Mouse (Mus musculus) embryo, embryonic 11 days (tissue): Measurements from ENCODE around the gene Dgki.

ENCODE experiments used
- DNase-seq: peaks from one replicate; pipeline ENCODE4 v3.0.0-alpha.2; 2015

The Dgki gene

GRCm38 (mm10) chr6:37231148-37231547, 68.8 kb downstream of the Dgki start:
- no peak for DNase-seq

- DNase-seq, result no peak
Observed at GRCm38 (mm10) chr6:37222947-37223510, 77.0 kb downstream of the Dgki start.

GRCm38 (mm10) chr6:37222016-37222415, 78.0 kb downstream of the Dgki start:
- DNase-seq, result no peak

DNA sequence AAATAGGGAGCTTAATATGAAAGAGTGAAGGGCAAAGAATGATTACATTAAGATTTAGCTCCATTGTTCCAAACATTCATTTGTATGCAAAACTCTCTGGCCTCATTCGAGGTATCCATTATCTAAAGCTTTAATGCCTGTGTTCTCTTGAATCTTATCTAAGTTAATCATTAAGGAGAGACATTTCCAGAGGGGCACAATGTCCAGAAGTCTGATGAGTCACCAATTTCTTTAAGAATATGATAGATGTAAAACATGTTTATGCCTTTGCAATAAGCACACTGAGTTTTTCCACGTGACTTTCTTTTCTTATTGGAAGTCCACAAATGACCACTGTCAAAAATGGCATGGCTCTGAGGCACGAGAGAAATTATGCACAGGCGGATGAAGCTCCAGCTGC, 80.9 kb downstream of the Dgki start:
- no peak for DNase-seq

DNA sequence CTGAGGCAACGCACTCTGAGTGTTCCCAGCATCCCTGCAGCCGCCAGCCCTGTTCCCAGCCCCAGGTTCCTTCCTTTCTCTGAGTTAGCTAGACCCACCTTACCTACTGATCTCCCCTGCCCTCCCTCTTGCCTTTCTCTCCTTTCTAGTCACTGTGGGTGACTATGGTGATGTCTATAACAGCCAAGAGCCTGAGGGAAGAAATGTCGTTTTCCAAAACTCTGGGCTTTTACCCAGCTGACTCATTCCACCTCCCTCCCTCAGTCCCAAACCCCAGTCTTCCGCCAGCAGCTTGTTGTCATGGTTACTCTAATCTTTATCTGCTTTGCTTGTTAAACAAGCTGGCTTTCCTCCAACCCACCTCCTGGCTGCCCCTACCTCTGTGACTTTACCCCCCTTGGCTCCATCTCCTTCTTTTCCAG, 83.6 kb downstream of the Dgki start:
- no peak for DNase-seq

- DNase-seq, result no peak
Observed at GRCm38 (mm10) chr6:37215655-37216054, 84.3 kb downstream of the Dgki start.

- no peak for DNase-seq
Observed at GRCm38 (mm10) chr6:37212930-37213329, 87.1 kb downstream of the Dgki start.

DNA sequence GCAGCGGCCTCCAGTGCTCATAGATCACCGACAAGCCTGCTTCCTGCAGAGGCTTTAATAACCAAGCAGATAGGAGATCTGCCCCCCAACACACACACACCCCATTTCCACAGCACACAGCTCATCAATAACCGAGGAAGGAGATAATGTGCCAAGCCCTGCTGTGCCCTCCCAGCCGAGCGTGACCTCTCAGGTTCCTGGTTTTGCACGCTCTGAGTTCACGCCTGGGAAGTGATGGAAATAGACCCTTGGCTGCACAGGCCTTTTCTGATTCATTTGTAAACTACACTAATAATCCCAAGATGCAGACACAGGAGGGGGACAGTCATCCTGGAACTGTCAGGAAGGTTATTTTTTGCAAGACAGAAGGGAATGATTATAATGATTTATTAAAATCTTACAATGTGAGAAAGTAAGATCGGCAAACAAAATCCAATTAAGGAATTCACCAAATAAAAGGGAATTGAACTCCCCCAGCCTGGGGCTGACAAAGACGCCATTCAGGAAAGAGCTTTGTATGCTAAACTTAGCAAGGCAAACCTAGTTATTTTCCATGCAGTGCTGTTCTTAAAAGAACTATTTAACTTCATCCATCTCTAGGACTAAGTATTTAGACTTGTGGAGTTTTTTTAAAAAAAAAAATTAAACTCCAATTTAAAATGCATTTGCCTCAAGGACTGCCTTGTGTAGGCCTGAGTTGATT, 88.3 kb downstream of the Dgki start:
- peak; percentile 31 for DNase-seq

DNA sequence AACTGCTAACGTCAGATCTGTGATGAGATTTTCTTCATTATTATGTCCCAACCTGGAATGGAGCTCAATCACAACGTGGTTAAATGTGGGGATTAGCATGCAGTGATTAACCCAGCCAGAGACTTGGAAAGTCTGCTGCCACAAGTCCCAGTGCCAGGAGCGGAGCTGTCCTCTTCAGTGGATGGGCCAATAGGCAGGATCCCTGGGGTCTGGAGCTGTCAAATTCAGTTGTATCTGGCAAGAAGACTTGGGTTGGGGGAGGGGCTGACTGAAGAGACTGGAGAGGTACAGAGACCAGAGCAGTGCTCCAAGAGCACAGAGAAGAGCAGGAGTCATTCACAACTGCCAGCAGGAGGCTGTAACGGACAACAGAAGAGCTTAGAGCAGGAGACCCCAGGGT, 97.1 kb downstream of the Dgki start:
- no peak for DNase-seq

- no peak for DNase-seq
Observed at GRCm38 (mm10) chr6:37200840-37201239, 99.1 kb downstream of the Dgki start.

- no peak for DNase-seq
Observed at GRCm38 (mm10) chr6:37199502-37199901, 100.5 kb downstream of the Dgki start.

DNA sequence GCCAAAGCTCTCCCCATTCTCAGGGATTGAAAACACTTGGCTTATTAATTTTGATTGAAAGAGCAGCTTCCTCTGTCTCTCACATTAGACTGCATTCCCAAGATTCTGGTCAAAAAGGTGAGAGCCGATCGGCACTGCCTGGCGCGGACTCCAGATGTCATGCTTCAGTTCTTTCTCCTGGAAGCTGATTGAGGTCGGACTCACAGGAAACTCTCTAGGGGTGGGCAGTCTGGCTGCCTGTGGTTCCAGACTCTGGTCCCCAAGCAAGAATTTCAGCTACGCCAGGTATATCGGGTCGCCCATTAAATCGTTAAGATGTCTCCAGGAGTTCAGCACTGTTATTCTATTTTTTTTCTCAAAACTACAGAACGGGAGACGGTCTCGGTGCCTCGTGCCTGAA, 102.2 kb downstream of the Dgki start:
- DNase-seq, result peak; percentile 27

DNA sequence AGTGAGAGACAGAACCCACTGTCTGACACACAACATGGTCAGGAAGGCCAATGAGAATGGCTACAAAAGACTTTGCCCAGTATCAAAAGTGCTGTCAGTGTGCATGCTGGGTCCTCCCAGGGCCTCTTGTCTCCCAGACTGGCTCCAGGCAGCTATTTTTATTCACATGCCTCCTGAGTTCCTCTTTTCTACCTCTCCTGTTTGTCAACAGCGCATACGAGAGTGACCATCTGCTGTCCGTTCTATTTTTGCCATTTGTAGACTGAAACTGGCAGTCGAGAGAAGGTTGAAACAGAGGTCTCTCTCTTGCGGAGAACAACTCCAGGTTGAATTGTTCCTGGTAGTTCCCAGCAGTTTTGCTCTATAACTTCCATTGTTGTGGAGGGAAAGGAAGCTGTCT, 103.1 kb downstream of the Dgki start:
- no peak for DNase-seq

GRCm38 (mm10) chr6:37195766-37196165, 104.2 kb downstream of the Dgki start:
- DNase-seq, result no peak

GRCm38 (mm10) chr6:37181961-37182360, 118.0 kb downstream of the Dgki start:
- no peak for DNase-seq

DNA sequence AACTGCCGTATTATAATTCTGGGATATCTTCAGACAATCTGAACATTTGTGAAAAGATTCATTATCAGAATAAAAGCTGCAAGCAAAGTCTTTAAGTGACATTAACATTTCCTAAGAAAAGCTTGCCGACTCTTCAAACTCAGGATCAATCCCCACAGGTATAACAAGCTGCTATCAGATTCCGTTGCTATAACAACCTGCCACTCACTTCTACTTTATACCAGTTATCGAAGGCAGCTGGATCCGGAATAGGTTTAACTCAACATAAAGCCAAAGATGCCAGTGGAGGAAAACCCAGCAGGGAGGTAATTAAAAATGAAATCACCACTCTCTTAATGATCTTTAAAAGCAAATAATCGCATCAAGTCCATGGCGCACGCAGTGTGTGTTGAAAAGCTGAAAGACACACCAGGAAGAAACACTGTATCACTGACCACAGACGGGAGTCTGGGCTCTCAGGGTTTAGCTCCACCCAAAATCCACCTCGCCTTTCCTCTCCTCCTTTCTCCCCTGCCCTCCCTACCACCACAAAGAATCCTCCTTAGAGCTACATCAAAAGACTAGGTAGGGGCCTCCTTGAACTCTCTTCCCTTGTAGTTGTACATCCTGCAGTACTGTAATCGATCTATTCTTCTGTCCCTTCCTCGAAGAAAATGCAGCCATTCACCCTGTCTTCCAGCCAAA, 128.7 kb downstream of the Dgki start:
- no peak for DNase-seq

DNA sequence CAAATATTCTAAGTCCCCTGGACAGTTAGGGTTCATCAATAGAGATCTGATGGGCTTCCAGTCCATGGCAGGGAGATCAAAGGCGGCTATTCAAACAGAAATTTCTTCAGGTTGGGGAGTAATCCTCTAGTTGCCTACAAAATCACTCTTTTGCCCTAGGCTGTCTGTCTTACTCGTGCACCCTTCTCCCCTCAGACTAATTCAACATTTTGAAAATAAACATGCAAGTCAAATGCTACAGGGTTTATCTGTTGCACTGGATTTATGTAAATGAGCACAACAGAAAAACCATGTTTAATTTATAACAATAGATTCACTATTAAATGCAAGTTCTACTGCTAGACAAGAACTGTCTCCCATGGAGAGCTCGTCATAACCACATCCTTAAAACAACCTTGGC, 141.1 kb downstream of the Dgki start:
- DNase-seq, result no peak

GRCm38 (mm10) chr6:37154051-37154450, 145.9 kb downstream of the Dgki start:
- no peak for DNase-seq

GRCm38 (mm10) chr6:37150483-37150882, 149.5 kb downstream of the Dgki start:
- no peak for DNase-seq

GRCm38 (mm10) chr6:37150038-37150437, 149.9 kb downstream of the Dgki start:
- DNase-seq, result no peak

- DNase-seq, result no peak
Observed at GRCm38 (mm10) chr6:37149196-37149595, 150.8 kb downstream of the Dgki start.

DNA sequence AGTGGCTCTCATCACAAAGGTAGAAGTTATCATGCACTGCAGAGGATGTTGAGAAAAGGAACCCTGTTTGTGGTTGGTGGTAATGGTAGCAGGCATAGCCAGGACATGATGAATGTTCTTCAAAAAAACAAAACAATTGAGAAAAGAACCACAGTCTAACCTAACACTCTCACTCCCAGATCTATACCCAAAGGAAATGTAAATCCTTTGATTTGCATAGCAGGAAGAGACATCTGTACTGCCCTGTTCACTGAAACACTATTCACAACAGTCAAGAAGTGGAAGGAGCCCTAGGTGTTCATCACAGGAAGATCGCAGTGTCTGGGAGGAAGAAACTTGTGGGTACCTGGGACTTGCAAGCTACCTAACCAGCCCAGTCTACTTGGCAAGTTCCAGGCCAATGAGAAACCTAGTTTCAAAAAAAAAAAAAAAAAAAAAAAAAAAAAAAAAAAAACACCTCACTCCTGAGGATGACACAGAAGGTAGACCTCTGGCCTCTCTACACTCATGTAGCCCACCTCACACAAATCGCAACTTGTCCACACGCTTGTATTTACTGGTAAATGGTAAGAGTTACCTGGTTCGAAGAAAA, 152.5 kb downstream of the Dgki start:
- no peak for DNase-seq

GRCm38 (mm10) chr6:37143867-37144163, 156.2 kb downstream of the Dgki start:
- no peak for DNase-seq
